ENCODE assay signal across 8 mouse cellular contexts in genomic region chr13:49466393-49467075, GRCm38 (mm10). TPM values are rescaled to one million over a fixed set of nuclear protein-coding genes. Genes with fewer than 3 reads are reported as not detected.
DNase-seq lines count a peak whose midpoint lies in the region; ATAC-seq and TF ChIP-seq lines count a peak whose summit lies in the region.

No protein-coding gene starts in this region.

- 61% methylated on average over 11 of the region's 11 CpGs for WGBS in kidney, embryonic 16.5 days
- WGBS in embryonic facial prominence, embryonic 11.5 days = 50% methylated on average over 11 of the region's 11 CpGs
- WGBS in heart, postnatal 0 days = 69% methylated on average over 11 of the region's 11 CpGs
- 86% methylated on average over 11 of the region's 11 CpGs for WGBS in forebrain, embryonic 10.5 days

- H3K4me2 ChIP-seq in kidney, embryonic 16.5 days (replicated peaks; ENCODE audit: low read depth, low read length) = no peak overlapping the region
- no peak overlapping the region for H3K4me2 ChIP-seq in embryonic facial prominence, embryonic 11.5 days (ENCODE audit: low read depth, low read length)
- H3K4me2 ChIP-seq in heart, postnatal 0 days (ENCODE audit: low read depth, low read length) = no peak overlapping the region

- no peaks in the 10 kb centered on the region for H3K9me3 ChIP-seq in kidney, embryonic 16.5 days (ENCODE audit: low read length)
- H3K9me3 ChIP-seq in embryonic facial prominence, embryonic 11.5 days (replicated peaks; ENCODE audit: control insufficient read depth, low read length) = no peaks in the 10 kb centered on the region
- H3K9me3 ChIP-seq in heart, postnatal 0 days (replicated peaks; ENCODE audit: control insufficient read depth, low read length) = no peaks in the 10 kb centered on the region
- H3K9me3 ChIP-seq in forebrain, embryonic 10.5 days = no peaks in the 10 kb centered on the region

- H3K9ac ChIP-seq in kidney, embryonic 16.5 days (replicated peaks; ENCODE audit: low read length) = no peak overlapping the region
- no peak overlapping the region for H3K9ac ChIP-seq in embryonic facial prominence, embryonic 11.5 days (replicated peaks; ENCODE audit: low read length)
- no peak overlapping the region for H3K9ac ChIP-seq in heart, postnatal 0 days (replicated peaks; ENCODE audit: low read depth, low read length)

- no peak for ATAC-seq in kidney, embryonic 16.5 days (ENCODE audit: low FRiP score, low TSS enrichment)
- ATAC-seq in embryonic facial prominence, embryonic 11.5 days (replicated peaks; ENCODE audit: insufficient number of reproducible peaks, low FRiP score, low TSS enrichment, low read depth) = peak; percentile 58; the same call in 1 of the 2 replicates
- ATAC-seq in heart, postnatal 0 days (ENCODE audit: insufficient read depth, low read depth) = peak; percentile 45; the same call in 1 of the 2 replicates

- TF ChIP-seq EP300 in heart, postnatal 0 days (IDR thresholded peaks at IDR 0.05; ENCODE audit: low read depth) = no peak

- peaks cover 18% of the 10 kb centered on the region for H3K36me3 ChIP-seq in kidney, embryonic 16.5 days (ENCODE audit: insufficient read depth, low read length)
- H3K36me3 ChIP-seq in embryonic facial prominence, embryonic 11.5 days (replicated peaks; ENCODE audit: control insufficient read depth, insufficient read depth, low read depth, low read length) = no peaks in the 10 kb centered on the region; the same call in none of the 2 replicates
- H3K36me3 ChIP-seq in heart, postnatal 0 days (replicated peaks; ENCODE audit: control insufficient read depth, insufficient read depth, low read length) = peaks cover 35% of the 10 kb centered on the region
- peaks cover 45% of the 10 kb centered on the region for H3K36me3 ChIP-seq in forebrain, embryonic 10.5 days (replicated peaks)

- no peaks in the 10 kb centered on the region for H3K4me1 ChIP-seq in kidney, embryonic 16.5 days (ENCODE audit: insufficient read depth, low read length)
- H3K4me1 ChIP-seq in embryonic facial prominence, embryonic 11.5 days (ENCODE audit: control insufficient read depth, insufficient read depth, low read length) = no peaks in the 10 kb centered on the region
- peaks cover 12% of the 10 kb centered on the region for H3K4me1 ChIP-seq in heart, postnatal 0 days (ENCODE audit: control insufficient read depth, insufficient read depth)
- H3K4me1 ChIP-seq in forebrain, embryonic 10.5 days = no peaks in the 10 kb centered on the region

- no peak overlapping the region for H3K4me3 ChIP-seq in kidney, embryonic 16.5 days (ENCODE audit: low read length)
- no peak overlapping the region for H3K4me3 ChIP-seq in embryonic facial prominence, embryonic 11.5 days (ENCODE audit: low read depth, low read length)
- H3K4me3 ChIP-seq in heart, postnatal 0 days (ENCODE audit: low read depth, low read length) = no peak overlapping the region
- no peak overlapping the region for H3K4me3 ChIP-seq in forebrain, embryonic 10.5 days

- no peak for TF ChIP-seq CTCF in heart, postnatal 0 days (IDR thresholded peaks at IDR 0.05; ENCODE audit: low read depth)

- H3K27ac ChIP-seq in kidney, embryonic 16.5 days (ENCODE audit: low read length) = peak overlapping the region; percentile 52; the same call in 1 of the 2 replicates
- peak overlapping the region; percentile 76 for H3K27ac ChIP-seq in embryonic facial prominence, embryonic 11.5 days (replicated peaks; ENCODE audit: low read depth, low read length)
- H3K27ac ChIP-seq in heart, postnatal 0 days (ENCODE audit: low read depth) = peak overlapping the region; percentile 65
- H3K27ac ChIP-seq in forebrain, embryonic 10.5 days = no peak overlapping the region

- H3K27me3 ChIP-seq in kidney, embryonic 16.5 days (ENCODE audit: insufficient read depth, low read length) = no peaks in the 10 kb centered on the region
- H3K27me3 ChIP-seq in embryonic facial prominence, embryonic 11.5 days (ENCODE audit: control insufficient read depth, insufficient read depth, low read length) = no peaks in the 10 kb centered on the region
- no peaks in the 10 kb centered on the region for H3K27me3 ChIP-seq in heart, postnatal 0 days (ENCODE audit: control insufficient read depth, insufficient read depth, low read length)
- no peaks in the 10 kb centered on the region for H3K27me3 ChIP-seq in forebrain, embryonic 10.5 days (ENCODE audit: poor library complexity, severe bottlenecking)

- DNase-seq in kidney, adult 9 months = no peak
- DNase-seq in embryonic facial prominence, embryonic 11.5 days (ENCODE audit: low spot score) = peak; percentile 65
- DNase-seq in heart, postnatal 0 days (ENCODE audit: low spot score) = no peak
- peak; percentile 42 for DNase-seq in lung, postnatal 36 days
- no peak for DNase-seq in forebrain, embryonic 10.5 days (ENCODE audit: extremely low spot score, low spot score)
- DNase-seq in layer of hippocampus, postnatal 36 days = no peak
- DNase-seq in right cerebral cortex, postnatal 25 days = no peak

RNA-seq across cellular contexts. Expression of gene Tes3-ps, which starts 26.6 kb away (rescaled TPM):
- 0.76 and 1.9 TPM in 2 replicates for polyA plus RNA-seq in kidney, embryonic 16.5 days (2015; fragmentation: Nextera tagmentation; extraction: Ambion mirVana)
- polyA plus RNA-seq in embryonic facial prominence, embryonic 11.5 days (2014; fragmentation: Nextera tagmentation; extraction: Ambion mirVana) = 0.60 and 0.70 TPM in 2 replicates
- total RNA-seq in heart, postnatal 0 days (2014; rRNA removed; ENCODE audit: low replicate concordance) = 0.04 and 0.27 TPM in 2 replicates
- 0.70 and 0.72 TPM in 2 replicates for polyA plus RNA-seq in heart, postnatal 0 days (2015; fragmentation: Nextera tagmentation; extraction: Ambion mirVana)
- polyA plus RNA-seq in forebrain, embryonic 10.5 days (2016; fragmentation: Nextera tagmentation; extraction: Ambion mirVana) = 1.5 and 1.8 TPM in 2 replicates
- total RNA-seq in layer of hippocampus, postnatal 36 days (2021) = 1 to 10 TPM; 1.6 TPM

RNA-seq across cellular contexts. Expression of gene Ecm2, which starts 38.1 kb away (rescaled TPM):
- 1.1 and 1.3 TPM in 2 replicates for polyA plus RNA-seq in kidney, embryonic 16.5 days (2015; fragmentation: Nextera tagmentation; extraction: Ambion mirVana)
- 0.13 and 0.39 TPM in 2 replicates for polyA plus RNA-seq in embryonic facial prominence, embryonic 11.5 days (2014; fragmentation: Nextera tagmentation; extraction: Ambion mirVana)
- 5.3 and 6.6 TPM in 2 replicates for total RNA-seq in heart, postnatal 0 days (2014; rRNA removed; ENCODE audit: low replicate concordance)
- 5.7 and 6.4 TPM in 2 replicates for polyA plus RNA-seq in heart, postnatal 0 days (2015; fragmentation: Nextera tagmentation; extraction: Ambion mirVana)
- 0.34 and 0.63 TPM in 2 replicates for polyA plus RNA-seq in forebrain, embryonic 10.5 days (2016; fragmentation: Nextera tagmentation; extraction: Ambion mirVana)
- 1 to 10 TPM; 6.5 to 7.4 TPM for total RNA-seq in layer of hippocampus, postnatal 36 days (2021)

RNA-seq across cellular contexts. Expression of gene Ippk, which starts 45.5 kb away (rescaled TPM):
- polyA plus RNA-seq in kidney, embryonic 16.5 days (2015; fragmentation: Nextera tagmentation; extraction: Ambion mirVana) = 17.4 and 17.9 TPM in 2 replicates
- 13.5 and 14.9 TPM in 2 replicates for polyA plus RNA-seq in embryonic facial prominence, embryonic 11.5 days (2014; fragmentation: Nextera tagmentation; extraction: Ambion mirVana)
- total RNA-seq in heart, postnatal 0 days (2014; rRNA removed; ENCODE audit: low replicate concordance) = 8.0 and 22.3 TPM in 2 replicates
- polyA plus RNA-seq in heart, postnatal 0 days (2015; fragmentation: Nextera tagmentation; extraction: Ambion mirVana) = 8.2 and 9.3 TPM in 2 replicates
- 18.7 and 20.4 TPM in 2 replicates for polyA plus RNA-seq in forebrain, embryonic 10.5 days (2016; fragmentation: Nextera tagmentation; extraction: Ambion mirVana)
- 10 to 100 TPM; 34.5 to 37.9 TPM for total RNA-seq in layer of hippocampus, postnatal 36 days (2021)

Comparison
In these comparisons a context has a peak if more than half of its experiments do, and no peak if none do; other contexts are left out.
1. DNase-seq: peak in embryonic facial prominence, embryonic 11.5 days (single experiment) and lung, postnatal 36 days (single experiment); none in kidney, adult 9 months (single experiment), heart, postnatal 0 days (single experiment), forebrain, embryonic 10.5 days (single experiment), layer of hippocampus, postnatal 36 days (0 of 2) and right cerebral cortex, postnatal 25 days (single experiment).